7 mouse cellular contexts compared by ENCODE assay signal in genomic region chr11:23769686-23770509, GRCm38 (mm10). TPM values are rescaled to one million over a fixed set of nuclear protein-coding genes. Genes with fewer than 3 reads are reported as not detected.
A peak's percentile ranks its signal among the peaks of the same experiment; 100 is the strongest.
DNase-seq lines count a peak whose midpoint lies in the region; ATAC-seq and TF ChIP-seq lines count a peak whose summit lies in the region.

No protein-coding gene starts in this region.

- DNase-seq in ES-E14 (ENCODE audit: low read depth, low spot score) = no peak
- peak; percentile 48 for DNase-seq in adrenal gland, postnatal 10 days
- peak; percentile 15 for DNase-seq in embryonic facial prominence, embryonic 14.5 days (ENCODE audit: low spot score)
- peak; percentile 39 to 49 for DNase-seq in heart, postnatal 10 days
- peak; percentile 23 to 40 for DNase-seq in kidney, postnatal 25 days
- DNase-seq in right cerebral cortex, postnatal 4 days = peak; percentile 23

- H3K36me3 ChIP-seq in ES-E14 (ENCODE audit: control insufficient read depth, insufficient read depth, low read length, poor library complexity, severe bottlenecking) = no peaks in the 10 kb centered on the region
- H3K36me3 ChIP-seq in embryonic facial prominence, embryonic 14.5 days (ENCODE audit: control insufficient read depth, insufficient read depth, low read length) = no peaks in the 10 kb centered on the region

- no peak overlapping the region for H3K27ac ChIP-seq in ES-E14 (ENCODE audit: insufficient read depth, low read depth, low read length, poor library complexity, severe bottlenecking)
- H3K27ac ChIP-seq in embryonic facial prominence, embryonic 14.5 days (replicated peaks; ENCODE audit: low read depth, low read length) = peak overlapping the region; percentile 92

- H3K4me2 ChIP-seq in embryonic facial prominence, embryonic 14.5 days (ENCODE audit: low read depth, low read length) = peak overlapping the region; percentile 86

- peak overlapping the region; percentile 93 to 94 for H3K4me3 ChIP-seq in ES-E14 (ENCODE audit: insufficient read depth in 1 of 2, low read depth in 1 of 2, low read length in 2 of 2, poor library complexity in 1 of 2, severe bottlenecking in 1 of 2)
- H3K4me3 ChIP-seq in embryonic facial prominence, embryonic 14.5 days (ENCODE audit: low read depth, low read length) = peak overlapping the region; percentile 83

- intact Hi-C loops in heart, postnatal 10 days (cut with DNase I) = loop anchor here (5.0 to 10.0 kb wide), 3 partner anchors 85 to 305 kb away; partner anchors contain the start of genes A830031A19Rik, Bcl11a, Pex13 and Pus10

- ATAC-seq in embryonic facial prominence, embryonic 14.5 days (ENCODE audit: low read depth) = peak; percentile 5
- ATAC-seq in megakaryocyte, adult 5-6 weeks (ENCODE audit: poor library complexity, severe bottlenecking) = peak; percentile 47

- H3K9ac ChIP-seq in ES-E14 (ENCODE audit: insufficient read depth, low read depth, low read length, poor library complexity, severe bottlenecking) = peak overlapping the region; percentile 70
- peak overlapping the region; percentile 85 for H3K9ac ChIP-seq in embryonic facial prominence, embryonic 14.5 days (ENCODE audit: low read depth, low read length)

- H3K9me3 ChIP-seq in ES-E14 (ENCODE audit: control insufficient read depth, insufficient read depth, low read depth, low read length) = no peaks in the 10 kb centered on the region
- H3K9me3 ChIP-seq in embryonic facial prominence, embryonic 14.5 days (ENCODE audit: control insufficient read depth, low read length) = no peaks in the 10 kb centered on the region

- under 1% methylated on average over 25 of the region's 25 CpGs for WGBS in embryonic facial prominence, embryonic 14.5 days

- H3K27me3 ChIP-seq in embryonic facial prominence, embryonic 14.5 days (replicated peaks; ENCODE audit: control insufficient read depth, insufficient read depth, low read length) = no peaks in the 10 kb centered on the region

- in situ Hi-C loops in ES-E14 (cut with MboI; ENCODE audit: low sequenced_read_pairs in 2 of 2, unreplicated experiment in 2 of 2) = no loop called here

- H3K4me1 ChIP-seq in ES-E14 (ENCODE audit: control insufficient read depth in 2 of 2, insufficient read depth in 2 of 2, low read length in 2 of 2, poor library complexity in 1 of 2) = no peaks in the 10 kb centered on the region; a peak in 1 of 4 replicates
- H3K4me1 ChIP-seq in embryonic facial prominence, embryonic 14.5 days (ENCODE audit: control insufficient read depth, insufficient read depth, low read length) = no peaks in the 10 kb centered on the region

TF ChIP-seq in ES-E14, 5 proteins besides CTCF, POLR2A, EP300 and RAD21:
- TF ChIP-seq ZNF384 (IDR thresholded peaks at IDR 0.05; ENCODE audit: low read depth, low read length) (no peak), CHD2 (IDR thresholded peaks at IDR 0.05; ENCODE audit: low read depth, low read length) (no peak), HCFC1 (IDR thresholded peaks at IDR 0.05; ENCODE audit: borderline replicate concordance, insufficient read depth, low read length) (no peak), MAFK (IDR thresholded peaks at IDR 0.05; ENCODE audit: insufficient read depth, low read depth, low read length) (no peak)
TF ChIP-seq in ES-E14: peak in this region for 0.

RNA-seq across cellular contexts. Expression of gene Rel, which starts 0.9 kb away (rescaled TPM):
- 0.63 and 0.71 TPM in 2 replicates for total RNA-seq in ES-E14 (2012; rRNA removed)
- total RNA-seq in adrenal gland, postnatal 10 days (2021) = 1 to 10 TPM; 5.3 TPM
- polyA plus RNA-seq in embryonic facial prominence, embryonic 14.5 days (2014; fragmentation: Nextera tagmentation; extraction: Ambion mirVana) = 1.7 and 2.2 TPM in 2 replicates
- 10 to 100 TPM in 1 of 2 experiments, 1 to 10 TPM in 1; 9.5 to 10.3 TPM for total RNA-seq in heart, postnatal 10 days (2021)
- total RNA-seq in megakaryocyte, adult 5-6 weeks (2015) = 52.4 and 55.0 TPM in 2 replicates
- 21.8 and 29.0 TPM in 2 replicates for total RNA-seq in megakaryocyte, adult 5-6 weeks (2017)
